Mouse (Mus musculus): ENCODE results near the gene Lmntd1.

DNA sequence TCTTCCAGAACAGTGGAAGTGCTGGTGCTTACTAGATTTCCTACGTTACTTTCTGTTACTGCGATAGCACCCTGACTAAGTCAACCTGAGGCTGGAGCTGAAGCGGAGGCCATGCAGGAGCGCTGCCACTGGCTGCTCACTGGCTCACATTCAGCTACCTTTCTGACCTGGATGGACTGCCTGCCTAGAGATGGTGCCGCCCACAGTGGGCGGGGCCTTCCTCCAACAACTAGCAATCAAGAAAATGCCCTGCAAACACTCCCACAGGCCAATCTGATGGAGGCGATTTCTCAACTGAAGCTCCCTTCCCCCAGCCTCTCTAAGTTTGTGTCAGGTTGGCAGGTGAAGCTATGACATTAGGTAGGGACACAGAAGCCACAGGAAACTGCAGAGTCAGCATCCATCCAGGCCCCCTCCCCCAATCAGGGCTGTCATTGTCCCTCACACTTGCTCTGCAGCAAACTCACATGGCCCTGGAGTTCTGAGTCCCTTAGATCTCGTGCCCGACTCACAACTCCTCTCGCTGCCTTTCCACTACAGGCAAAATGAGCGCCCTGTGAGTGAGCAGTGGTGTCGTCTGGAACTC is 252.9 kb downstream of the Lmntd1 start:
- TF ChIP-seq POLR2A (IDR thresholded peaks at IDR 0.05; ENCODE audit: insufficient read depth, low read depth, low read length): no peak
- TF ChIP-seq CTCF (IDR thresholded peaks at IDR 0.05; ENCODE audit: insufficient read depth, low read depth, low read length): no peak

All from olfactory bulb, adult 2 months (tissue).